Mouse (Mus musculus) kidney, postnatal 14 days (tissue): ENCODE measurements at regions not wholly inside any gene's neighbourhood (a gene's known extent, or its start where the extent isn't known, plus 50 kb on each side); places are given as distances from the start of the nearest gene placed in this dataset.
"Not testable (repeated sequence)": the region's sequence is repeated elsewhere in the genome, so short reads cannot be mapped to it uniquely, and the experiment has no call there.

Experiments used
- DNase-seq: peaks from one replicate; pipeline ENCODE4 v3.0.0; 2022; ENCODE audit warnings: mixed read lengths

DNA sequence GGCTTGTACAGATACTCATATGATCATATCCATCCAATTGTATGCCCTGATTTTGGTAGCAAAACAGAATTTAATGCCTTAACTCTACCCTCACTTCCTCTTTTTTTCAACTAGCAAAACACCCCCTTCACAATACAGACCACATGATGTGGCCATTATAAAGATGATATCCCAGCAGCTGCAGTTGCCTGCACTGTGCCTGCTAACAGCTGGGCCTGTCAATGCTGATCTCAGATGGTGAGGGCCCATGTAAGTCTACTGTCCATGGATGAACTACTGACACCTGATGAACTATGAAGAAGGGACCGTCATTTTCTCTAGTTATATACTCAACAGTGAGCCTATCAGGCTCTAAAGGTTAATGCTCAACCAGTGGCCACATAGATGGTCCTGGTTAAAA lies 191.8 kb upstream of the Fmr1 start:
- no peak for DNase-seq

DNA sequence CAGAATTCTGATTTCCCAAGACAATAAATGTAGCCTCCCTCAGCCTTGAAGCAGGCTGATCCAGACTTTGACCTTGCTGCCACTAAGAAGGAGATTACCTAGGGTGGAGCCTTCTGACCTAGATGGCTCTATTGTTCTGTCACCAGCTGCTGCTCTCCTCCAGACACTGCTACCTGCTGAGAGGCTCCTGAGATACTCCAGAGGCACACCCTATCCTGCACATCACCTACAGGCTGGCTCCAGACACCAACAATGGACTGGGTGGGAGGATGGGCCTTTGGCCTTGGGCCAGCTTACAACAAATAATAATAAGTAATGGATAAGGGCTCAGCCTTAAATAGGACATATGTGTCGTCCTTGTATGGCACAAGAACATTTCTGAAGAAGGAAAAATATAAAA lies 186.3 kb upstream of the Fmr1 start:
- DNase-seq = not testable (repeated sequence)

DNA sequence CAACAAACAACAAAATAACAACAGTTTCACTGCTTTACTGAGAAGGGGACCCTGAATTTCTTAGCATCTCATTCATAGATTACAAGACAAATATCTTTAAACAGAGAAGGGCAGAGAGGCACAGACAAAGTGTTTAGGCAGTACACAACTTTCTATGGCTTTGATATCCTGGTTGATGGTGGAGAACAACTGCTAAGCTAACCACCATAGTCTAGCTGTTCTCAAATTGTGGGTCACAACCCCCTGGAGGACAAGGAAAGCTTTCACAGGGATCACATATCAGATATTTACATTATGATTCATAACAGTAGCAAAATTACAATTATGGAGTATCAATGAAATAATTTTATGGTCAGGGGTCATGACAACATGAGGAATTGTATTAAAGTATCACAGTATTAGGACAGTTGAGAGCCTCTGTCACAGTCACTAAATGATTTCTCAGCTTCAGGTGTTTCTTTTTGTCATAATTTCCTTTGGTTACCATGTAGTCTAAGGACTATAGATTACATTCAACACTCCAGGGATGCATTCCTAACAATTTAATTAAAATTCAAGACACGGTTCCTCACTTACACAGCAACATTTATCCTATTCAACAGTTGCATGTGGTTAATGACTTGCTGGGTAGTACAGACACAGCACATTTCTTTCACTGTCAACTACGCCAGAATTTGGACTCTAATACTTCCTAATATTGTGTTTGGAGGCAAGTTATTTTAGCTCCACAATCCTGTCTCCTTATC lies 183.8 kb upstream of the Fmr1 start:
- no peak for DNase-seq

DNA sequence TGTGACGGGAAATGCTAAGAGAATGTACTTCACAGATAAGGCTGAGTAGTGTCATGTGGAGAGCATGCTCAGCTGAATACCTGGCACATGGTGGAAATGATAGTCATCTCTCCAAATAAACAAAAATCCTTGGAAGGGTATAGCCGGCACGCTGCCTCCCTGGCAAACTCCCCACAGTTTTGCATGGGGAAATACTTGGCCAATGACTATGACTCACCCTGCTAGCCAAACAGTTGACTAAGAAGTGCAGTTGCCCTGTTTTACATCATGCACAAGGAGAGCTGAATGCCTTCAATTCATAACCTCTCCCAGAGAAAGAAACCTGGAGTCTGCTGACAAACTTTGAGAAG lies 183.2 kb upstream of the Fmr1 start:
- peak; percentile 0 for DNase-seq

DNA sequence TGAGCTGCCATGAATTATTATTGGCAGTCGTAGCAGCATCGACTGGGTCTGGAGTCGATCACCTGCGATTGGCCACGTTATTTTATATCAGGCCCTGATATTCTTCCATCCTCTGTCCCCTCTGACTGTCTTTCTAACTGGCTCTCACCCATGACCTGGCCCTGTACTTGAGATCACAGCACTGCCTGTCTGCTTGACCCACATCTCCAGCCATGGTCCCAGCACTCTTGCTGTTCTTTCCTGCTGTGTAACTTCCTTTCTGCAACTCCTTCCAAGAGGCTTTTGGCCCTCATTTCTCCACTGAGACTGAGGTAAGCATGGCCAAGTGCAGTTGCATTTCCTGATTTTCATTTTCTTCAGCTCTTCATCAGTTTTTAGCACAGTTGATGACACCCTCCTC lies 182.6 kb upstream of the Fmr1 start:
- no peak for DNase-seq

DNA sequence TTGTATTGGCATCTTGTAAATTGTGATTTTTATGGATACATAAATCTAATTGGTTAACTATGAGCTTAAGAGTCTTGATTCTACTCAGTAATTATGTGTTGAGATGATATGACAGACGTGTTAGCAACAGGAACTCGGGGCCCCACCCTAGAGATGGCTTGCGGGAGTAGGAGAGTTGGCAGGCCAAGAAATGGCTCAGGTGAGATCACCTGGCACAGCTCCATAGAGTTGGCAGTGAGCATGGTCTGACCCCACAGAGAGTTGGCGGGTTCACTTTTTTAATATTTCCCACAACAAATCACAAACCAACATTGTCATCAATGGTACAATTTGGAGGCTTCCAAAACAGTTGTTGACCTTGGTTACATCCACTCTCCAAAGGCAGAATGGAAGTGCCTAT lies 180.5 kb upstream of the Fmr1 start:
- no peak for DNase-seq

DNA sequence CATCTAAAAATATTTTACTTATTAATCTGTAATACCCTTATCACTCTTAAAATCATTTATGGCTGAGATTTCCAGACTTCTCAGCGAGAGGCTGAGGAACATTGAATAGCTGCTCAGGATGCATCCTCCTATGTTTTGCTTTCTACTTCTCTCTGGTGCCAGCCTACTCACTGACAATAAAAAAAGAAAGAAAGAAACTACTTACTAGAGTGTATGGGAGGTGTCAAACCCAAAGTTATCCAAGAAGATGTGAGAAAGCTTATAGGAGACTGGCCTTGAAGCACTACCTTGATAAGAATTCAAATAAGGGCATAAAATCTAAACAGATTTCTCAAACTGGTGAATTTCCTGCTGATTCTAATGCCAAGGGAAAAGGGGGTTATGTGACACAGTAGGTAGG lies 175.4 kb upstream of the Fmr1 start:
- DNase-seq = no peak

DNA sequence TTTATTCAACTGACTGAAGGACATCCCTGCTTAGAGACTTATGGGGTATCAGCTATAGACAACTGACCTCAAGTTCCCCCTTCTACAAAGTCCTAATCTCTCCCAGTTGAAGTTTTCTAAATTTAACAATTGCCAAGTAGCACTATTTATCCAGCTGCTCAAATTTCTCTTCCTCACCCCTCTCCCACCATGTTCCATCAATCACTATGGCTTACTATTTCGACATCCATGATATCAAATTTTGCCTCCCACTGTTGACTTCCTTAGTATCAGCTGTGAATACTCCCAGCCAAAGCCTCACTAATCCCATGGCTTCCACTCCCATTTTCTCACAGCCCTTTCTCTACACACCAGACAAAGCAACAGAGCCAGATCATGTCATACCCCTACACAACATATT lies 170.7 kb upstream of the Fmr1 start:
- no peak for DNase-seq

DNA sequence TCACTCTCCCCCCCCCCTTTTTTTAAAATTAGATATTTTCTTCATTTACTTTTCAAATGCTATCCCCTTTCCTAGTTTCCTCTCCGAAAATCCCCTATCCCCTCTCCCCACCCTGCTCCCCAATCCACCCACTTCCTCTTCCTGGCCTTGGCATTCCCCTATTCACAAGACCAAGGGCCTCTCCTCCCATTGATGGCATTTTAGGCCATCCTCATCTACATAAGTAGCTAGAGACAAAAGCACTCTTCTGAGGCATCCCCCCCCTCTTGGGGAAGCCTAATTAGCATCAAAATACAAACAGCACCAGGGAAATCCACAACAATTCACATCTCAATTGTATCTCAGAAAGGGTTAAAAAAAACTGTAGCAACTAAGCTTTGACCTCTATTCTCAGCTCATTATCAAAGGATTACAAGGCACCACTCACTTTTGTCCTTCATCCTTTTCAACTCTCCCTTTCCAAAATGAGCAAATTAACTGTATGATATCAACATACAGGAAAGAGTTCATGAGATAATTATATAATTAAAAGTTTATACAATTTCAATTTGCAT lies 166.1 kb upstream of the Fmr1 start:
- DNase-seq = no peak

DNA sequence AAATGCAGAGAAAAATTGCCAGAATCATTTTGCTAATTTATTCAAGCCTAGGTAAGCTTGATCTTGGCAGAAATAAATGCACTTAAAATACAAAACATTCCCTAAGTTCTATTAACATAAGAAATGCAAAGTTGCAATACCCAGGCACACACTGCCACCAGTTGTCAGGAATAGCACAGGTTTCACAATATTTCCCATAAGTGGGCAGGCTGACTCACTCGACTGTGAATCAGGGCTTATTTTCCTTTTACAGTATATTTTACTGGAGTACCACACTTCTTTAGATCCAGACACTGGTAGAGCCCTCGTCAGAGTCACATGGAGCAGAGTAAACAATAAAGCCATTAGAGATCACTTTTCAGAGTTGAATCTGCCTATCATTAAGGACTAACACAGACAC lies 131.8 kb upstream of the Fmr1 start:
- DNase-seq = no peak

DNA sequence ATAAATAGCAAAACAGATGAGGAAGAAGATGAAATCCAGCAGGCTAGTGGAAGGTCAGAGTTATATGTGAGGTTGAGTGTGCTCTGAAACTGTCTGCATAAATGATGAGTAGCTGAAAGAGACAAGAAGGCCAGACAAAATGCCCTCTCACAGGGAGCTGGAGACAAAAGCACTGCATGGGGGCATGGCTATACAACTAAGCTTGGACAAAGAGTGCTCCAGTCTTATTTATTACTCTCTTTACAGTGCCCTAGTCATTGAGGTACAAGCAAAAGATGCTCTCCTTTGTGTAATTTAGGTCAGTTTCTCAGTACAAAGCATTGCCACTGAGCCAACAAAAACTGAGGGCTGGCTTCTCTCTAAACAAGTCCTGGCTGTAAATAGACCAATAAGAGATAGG lies 124.3 kb upstream of the Fmr1 start:
- no peak for DNase-seq

DNA sequence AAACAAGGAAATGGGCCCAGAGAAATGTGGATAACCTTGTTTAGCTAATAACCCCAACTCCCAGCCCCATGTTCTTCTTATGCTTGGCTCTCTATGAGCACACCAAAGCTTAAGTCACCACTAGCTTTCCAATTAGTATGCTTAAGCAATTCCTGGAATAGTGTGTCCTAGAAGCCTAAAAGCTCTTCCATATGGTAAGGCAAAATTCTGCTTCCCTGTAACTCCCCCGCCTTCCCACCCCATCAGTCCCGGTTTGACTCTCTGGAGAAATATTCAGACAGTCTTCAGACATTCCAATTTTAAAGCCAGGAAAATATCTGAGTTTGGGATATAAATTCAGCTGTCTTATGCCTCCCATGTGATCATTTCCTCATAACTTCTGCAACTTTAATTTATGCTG lies 120.6 kb upstream of the Fmr1 start:
- no peak for DNase-seq

DNA sequence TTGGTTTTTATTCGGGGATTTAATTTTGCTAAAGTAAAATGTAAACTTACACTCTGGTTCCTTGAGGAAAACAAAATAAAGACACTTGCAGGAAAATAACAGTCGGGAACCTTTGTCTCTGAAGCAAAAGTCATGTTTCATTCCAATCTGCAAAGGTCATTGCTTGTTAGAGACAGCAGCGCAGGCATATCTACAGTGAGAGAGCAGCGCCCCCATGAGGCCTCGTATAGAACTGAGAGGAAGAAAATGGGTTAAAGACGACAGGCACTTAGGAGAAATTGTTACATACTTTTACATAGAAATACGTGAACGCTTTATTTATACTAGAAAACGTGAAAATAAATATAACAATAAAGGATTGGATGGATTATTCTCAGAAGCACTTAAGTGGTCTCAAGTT lies 93.1 kb upstream of the Fmr1 start:
- DNase-seq = peak; percentile 19

DNA sequence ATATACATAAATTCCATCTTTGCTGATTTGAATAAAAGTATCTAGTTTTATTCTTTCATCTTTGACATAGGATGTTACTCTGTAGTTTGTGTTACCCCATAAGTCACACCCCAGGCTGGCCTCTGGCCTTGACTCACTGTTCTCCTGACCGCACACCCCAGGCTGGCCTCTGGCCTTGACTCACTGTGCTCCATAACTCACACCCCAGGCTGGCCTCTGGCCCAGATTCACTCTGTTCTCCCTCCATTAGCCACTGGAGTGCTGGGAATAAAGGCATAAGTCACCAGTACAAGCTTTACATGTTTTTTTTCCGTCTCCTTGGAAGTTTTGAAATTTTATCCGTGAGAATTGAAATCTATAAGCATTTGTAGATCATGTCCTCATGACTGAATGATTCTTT lies 56.2 kb upstream of the Fmr1 start:
- no peak for DNase-seq
